In the genomic region with DNA sequence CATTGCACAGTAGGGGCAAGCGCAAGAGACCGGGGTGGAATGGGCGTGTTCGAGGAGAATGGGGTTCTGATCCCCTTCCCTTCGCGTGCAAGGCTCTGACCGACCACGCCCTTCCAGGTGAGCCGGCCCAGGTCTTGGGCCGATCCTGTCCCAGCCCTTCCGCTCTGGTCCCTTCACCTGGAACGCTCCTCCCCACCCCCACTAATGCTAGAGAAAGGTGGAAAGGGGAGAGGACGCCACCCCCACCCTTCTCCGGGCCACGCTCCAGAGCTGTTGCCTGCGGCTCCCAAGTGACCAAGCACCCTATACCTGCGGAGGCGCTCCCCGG, we compare ENCODE assay signal across 8 mouse cellular contexts. TPM values are rescaled to one million over a fixed set of nuclear protein-coding genes. Genes with fewer than 3 reads are reported as not detected.
DNase-seq lines count a peak whose midpoint lies in the region; ATAC-seq and TF ChIP-seq lines count a peak whose summit lies in the region.

No protein-coding gene starts in this region.

- peaks cover 26% of the 10 kb centered on the region for H3K36me3 ChIP-seq in lung, embryonic 16.5 days (ENCODE audit: control insufficient read depth, insufficient read depth, low read length)
- H3K36me3 ChIP-seq in stomach, embryonic 15.5 days: peaks cover 31% of the 10 kb centered on the region

- H3K4me3 ChIP-seq in left cerebral cortex, adult 2 months: peak overlapping the region; percentile 89
- H3K4me3 ChIP-seq in embryonic fibroblast, embryonic 13.5 days (ENCODE audit: insufficient read depth, low read length): peak overlapping the region; percentile 89
- H3K4me3 ChIP-seq in lung, embryonic 16.5 days (ENCODE audit: low read length): peak overlapping the region; percentile 77
- H3K4me3 ChIP-seq in stomach, embryonic 15.5 days (replicated peaks): peak overlapping the region; percentile 71

- H3K27me3 ChIP-seq in lung, embryonic 16.5 days (ENCODE audit: control insufficient read depth, insufficient read depth, low read depth, low read length): no peaks in the 10 kb centered on the region
- H3K27me3 ChIP-seq in stomach, embryonic 15.5 days (replicated peaks): no peaks in the 10 kb centered on the region

- peak overlapping the region; percentile 73 for H3K4me2 ChIP-seq in lung, embryonic 16.5 days (ENCODE audit: low read depth, low read length)
- H3K4me2 ChIP-seq in stomach, embryonic 15.5 days: peak overlapping the region; percentile 90

- DNase-seq in left cerebral cortex, adult 2 months (ENCODE audit: extremely low spot score in 1 of 2, low spot score in 2 of 2): no peak
- no peak for DNase-seq in left cerebral cortex, postnatal 36 days (ENCODE audit: low spot score in 2 of 2)
- DNase-seq in kidney, adult 8-10 months: peak; percentile 74 to 82
- DNase-seq in layer of hippocampus, adult 9-10 months (ENCODE audit: low spot score): no peak
- no peak for DNase-seq in left cerebral cortex, adult 8-10 months (ENCODE audit: low spot score in 2 of 2)

- under 1% methylated on average over 19 of the region's 19 CpGs for WGBS in lung, embryonic 16.5 days
- WGBS in stomach, embryonic 15.5 days: 0% methylated on average over 19 of the region's 19 CpGs

- peak overlapping the region; percentile 89 for H3K27ac ChIP-seq in left cerebral cortex, adult 2 months
- H3K27ac ChIP-seq in embryonic fibroblast, embryonic 13.5 days (ENCODE audit: insufficient read depth, low read length): no peak overlapping the region
- H3K27ac ChIP-seq in lung, embryonic 16.5 days (ENCODE audit: low read length): peak overlapping the region; percentile 80
- peak overlapping the region; percentile 75 for H3K27ac ChIP-seq in stomach, embryonic 15.5 days

- no peak for TF ChIP-seq POLR2A in embryonic fibroblast, embryonic 13.5 days (IDR thresholded peaks at IDR 0.05; ENCODE audit: low read depth, low read length)

- H3K9me3 ChIP-seq in lung, embryonic 16.5 days (ENCODE audit: control insufficient read depth, low read length): no peaks in the 10 kb centered on the region
- H3K9me3 ChIP-seq in stomach, embryonic 15.5 days: no peaks in the 10 kb centered on the region

- H3K9ac ChIP-seq in lung, embryonic 16.5 days (ENCODE audit: low read length): peak overlapping the region; percentile 81
- H3K9ac ChIP-seq in stomach, embryonic 15.5 days: peak overlapping the region; percentile 62

- peak; percentile 82 for ATAC-seq in lung, embryonic 16.5 days (ENCODE audit: low read depth)
- peak; percentile 89 for ATAC-seq in stomach, embryonic 15.5 days (ENCODE audit: insufficient read depth, low FRiP score, low read depth)

- 0 out of 2 replicates have a peak, but pooled peaks cover 3% of the 10 kb centered on the region for H3K4me1 ChIP-seq in embryonic fibroblast, embryonic 13.5 days (ENCODE audit: control insufficient read depth, insufficient read depth, low read length)
- H3K4me1 ChIP-seq in lung, embryonic 16.5 days (replicated peaks; ENCODE audit: control insufficient read depth, insufficient read depth, low read length): peaks cover 15% of the 10 kb centered on the region
- H3K4me1 ChIP-seq in stomach, embryonic 15.5 days: peaks cover 12% of the 10 kb centered on the region; the same call in 1 of the 2 replicates

- intact Hi-C loops in left cerebral cortex, adult 2 months (cut with DNase I): loop anchor here (1.0 kb wide), 1 partner anchor 11 kb away; a partner anchor contains a TSS
- intact Hi-C loops in left cerebral cortex, postnatal 36 days (cut with DNase I): loop anchor here (2.0 kb wide), 1 partner anchor 16 kb away; a partner anchor contains a TSS

- TF ChIP-seq CTCF in left cerebral cortex, adult 2 months (IDR thresholded peaks at IDR 0.05): no peak
- TF ChIP-seq CTCF in embryonic fibroblast, embryonic 13.5 days (IDR thresholded peaks at IDR 0.05; ENCODE audit: borderline replicate concordance, insufficient read depth, low read length): no peak

RNA-seq across cellular contexts. Expression of a gene that starts 0.4 kb away (rescaled TPM):
- total RNA-seq in left cerebral cortex, adult 2 months (2021): 10 to 100 TPM; 57.0 to 69.2 TPM
- 10 to 100 TPM; 63.6 to 64.6 TPM for total RNA-seq in left cerebral cortex, postnatal 36 days (2021)
- 53.2 and 55.1 TPM in 2 replicates for polyA plus RNA-seq in embryonic fibroblast, embryonic 13.5 days (2011; ENCODE audit: insufficient read length, low read depth, missing spikeins)
- 92.6 and 98.6 TPM in 2 replicates for polyA plus RNA-seq in lung, embryonic 16.5 days (2015; fragmentation: Nextera tagmentation; extraction: Ambion mirVana)
- 66.4 and 67.4 TPM in 2 replicates for polyA plus RNA-seq in stomach, embryonic 15.5 days (2015; fragmentation: Nextera tagmentation; extraction: Ambion mirVana)
- 10 to 100 TPM; 60.7 to 69.2 (median 63.4) TPM for total RNA-seq in left cerebral cortex, adult 8-10 months (2022)

RNA-seq across cellular contexts. Expression of a gene that starts 10.4 kb away (rescaled TPM):
- total RNA-seq in left cerebral cortex, adult 2 months (2021): 10 to 100 TPM; 26.0 to 32.1 TPM
- total RNA-seq in left cerebral cortex, postnatal 36 days (2021): 10 to 100 TPM; 21.7 to 26.6 TPM
- 23.9 and 24.3 TPM in 2 replicates for polyA plus RNA-seq in embryonic fibroblast, embryonic 13.5 days (2011; ENCODE audit: insufficient read length, low read depth, missing spikeins)
- 53.9 and 56.8 TPM in 2 replicates for polyA plus RNA-seq in lung, embryonic 16.5 days (2015; fragmentation: Nextera tagmentation; extraction: Ambion mirVana)
- 46.5 and 51.8 TPM in 2 replicates for polyA plus RNA-seq in stomach, embryonic 15.5 days (2015; fragmentation: Nextera tagmentation; extraction: Ambion mirVana)
- total RNA-seq in left cerebral cortex, adult 8-10 months (2022): 10 to 100 TPM; 29.1 to 35.0 (median 30.4) TPM

RNA-seq across cellular contexts. Expression of a gene that starts 17.3 kb away (rescaled TPM):
- 10 to 100 TPM; 59.8 to 65.7 TPM for total RNA-seq in left cerebral cortex, adult 2 months (2021)
- total RNA-seq in left cerebral cortex, postnatal 36 days (2021): 10 to 100 TPM; 50.9 to 65.6 TPM
- 36.8 and 59.0 TPM in 2 replicates for polyA plus RNA-seq in embryonic fibroblast, embryonic 13.5 days (2011; ENCODE audit: insufficient read length, low read depth, missing spikeins)
- polyA plus RNA-seq in lung, embryonic 16.5 days (2015; fragmentation: Nextera tagmentation; extraction: Ambion mirVana): 69.8 and 76.0 TPM in 2 replicates
- polyA plus RNA-seq in stomach, embryonic 15.5 days (2015; fragmentation: Nextera tagmentation; extraction: Ambion mirVana): 67.8 and 69.8 TPM in 2 replicates
- total RNA-seq in left cerebral cortex, adult 8-10 months (2022): 10 to 100 TPM; 46.5 to 56.3 (median 50.5) TPM

RNA-seq across cellular contexts. Expression of a gene that starts 19.3 kb away (rescaled TPM):
- total RNA-seq in left cerebral cortex, adult 2 months (2021): 100 to 1,000 TPM; 267 to 272 TPM
- total RNA-seq in left cerebral cortex, postnatal 36 days (2021): 100 to 1,000 TPM; 252 to 309 TPM
- polyA plus RNA-seq in embryonic fibroblast, embryonic 13.5 days (2011; ENCODE audit: insufficient read length, low read depth, missing spikeins): 226 and 234 TPM in 2 replicates
- polyA plus RNA-seq in lung, embryonic 16.5 days (2015; fragmentation: Nextera tagmentation; extraction: Ambion mirVana): 227 and 230 TPM in 2 replicates
- 238 and 270 TPM in 2 replicates for polyA plus RNA-seq in stomach, embryonic 15.5 days (2015; fragmentation: Nextera tagmentation; extraction: Ambion mirVana)
- 100 to 1,000 TPM; 285 to 306 (median 298) TPM for total RNA-seq in left cerebral cortex, adult 8-10 months (2022)

RNA-seq across cellular contexts. Expression of a gene that starts 20.3 kb away (rescaled TPM):
- total RNA-seq in left cerebral cortex, adult 2 months (2021): 1 to 10 TPM; 6.7 to 8.6 TPM
- 10 to 100 TPM; 11.1 to 16.4 TPM for total RNA-seq in left cerebral cortex, postnatal 36 days (2021)
- polyA plus RNA-seq in embryonic fibroblast, embryonic 13.5 days (2011; ENCODE audit: insufficient read length, low read depth, missing spikeins): 24.3 and 25.8 TPM in 2 replicates
- 8.4 and 9.2 TPM in 2 replicates for polyA plus RNA-seq in lung, embryonic 16.5 days (2015; fragmentation: Nextera tagmentation; extraction: Ambion mirVana)
- 8.5 and 8.8 TPM in 2 replicates for polyA plus RNA-seq in stomach, embryonic 15.5 days (2015; fragmentation: Nextera tagmentation; extraction: Ambion mirVana)
- 10 to 100 TPM; 13.0 to 14.1 (median 13.3) TPM for total RNA-seq in left cerebral cortex, adult 8-10 months (2022)

Comparison
In these comparisons a context has a peak if more than half of its experiments do, and no peak if none do; other contexts are left out.
1. DNase-seq: peak in kidney, adult 8-10 months (2 of 2); none in left cerebral cortex, adult 2 months (0 of 2), left cerebral cortex, postnatal 36 days (0 of 2), layer of hippocampus, adult 9-10 months (single experiment) and left cerebral cortex, adult 8-10 months (0 of 2).
2. Peak in every context shown above with its lines, with median percentiles within 50 percentile points of each other: H3K4me3 ChIP-seq.